Comparison of ENCODE assay signal across 8 mouse cellular contexts in the genomic region with DNA sequence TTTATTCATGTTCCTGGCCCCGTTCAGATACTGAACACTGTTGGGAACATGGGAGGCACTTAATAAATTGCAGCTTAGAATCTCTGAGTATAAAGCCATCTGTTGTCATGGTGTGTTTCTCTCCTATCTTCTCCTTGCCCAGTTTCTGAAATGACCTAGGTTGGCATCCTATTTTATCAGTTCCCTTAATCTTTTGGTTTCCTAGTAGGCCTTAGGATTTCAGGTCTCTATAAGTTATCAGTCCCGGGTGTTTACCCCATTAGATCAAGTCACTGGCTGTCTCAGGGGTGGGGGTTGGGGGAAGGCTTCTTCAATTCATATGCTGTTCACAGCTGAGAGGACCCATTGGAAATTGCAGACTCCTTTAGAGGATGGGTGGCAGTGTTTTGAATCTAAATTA. TPM values are rescaled to one million over a fixed set of nuclear protein-coding genes. Genes with fewer than 3 reads are reported as not detected.
DNase-seq lines count a peak whose midpoint lies in the region; ATAC-seq and TF ChIP-seq lines count a peak whose summit lies in the region.

No protein-coding gene starts in this region.

- H3K9ac ChIP-seq in limb, embryonic 12.5 days (replicated peaks), result peak overlapping the region; percentile 13; the same call in 1 of the 2 replicates
- peak overlapping the region; percentile 99 for H3K9ac ChIP-seq in neural tube, embryonic 15.5 days (replicated peaks)

- no peaks in the 10 kb centered on the region for H3K9me3 ChIP-seq in forebrain, embryonic 10.5 days
- no peaks in the 10 kb centered on the region for H3K9me3 ChIP-seq in limb, embryonic 12.5 days
- no peaks in the 10 kb centered on the region for H3K9me3 ChIP-seq in neural tube, embryonic 15.5 days (replicated peaks)

- peak overlapping the region; percentile 87 for H3K4me2 ChIP-seq in limb, embryonic 12.5 days
- H3K4me2 ChIP-seq in neural tube, embryonic 15.5 days, result peak overlapping the region; percentile 73

- intact Hi-C loops in left cerebral cortex, adult 2 months (cut with DNase I), result no loop called here
- intact Hi-C loops in left cerebral cortex, postnatal 4 days (cut with DNase I), result no loop called here

- TF ChIP-seq CTCF in left cerebral cortex, adult 2 months (IDR thresholded peaks at IDR 0.05), result no peak

- 82% methylated on average over 2 of the region's 2 CpGs for WGBS in forebrain, embryonic 10.5 days
- WGBS in limb, embryonic 12.5 days, result 78% methylated on average over 2 of the region's 2 CpGs
- 78% methylated on average over 2 of the region's 2 CpGs for WGBS in neural tube, embryonic 15.5 days

- peaks cover 40% of the 10 kb centered on the region for H3K36me3 ChIP-seq in forebrain, embryonic 10.5 days (replicated peaks)
- H3K36me3 ChIP-seq in limb, embryonic 12.5 days, result peaks cover 26% of the 10 kb centered on the region; the same call in 1 of the 2 replicates
- H3K36me3 ChIP-seq in neural tube, embryonic 15.5 days, result 0 out of 2 replicates have a peak, but pooled peaks cover 3% of the 10 kb centered on the region

- H3K4me1 ChIP-seq in forebrain, embryonic 10.5 days, result peaks cover 11% of the 10 kb centered on the region
- H3K4me1 ChIP-seq in limb, embryonic 12.5 days (replicated peaks), result peaks cover 9% of the 10 kb centered on the region; the same call in 1 of the 2 replicates
- peaks cover 24% of the 10 kb centered on the region for H3K4me1 ChIP-seq in neural tube, embryonic 15.5 days

- peak overlapping the region; percentile 84 for H3K4me3 ChIP-seq in left cerebral cortex, adult 2 months
- H3K4me3 ChIP-seq in forebrain, embryonic 10.5 days, result peak overlapping the region; percentile 71
- peak overlapping the region; percentile 79 for H3K4me3 ChIP-seq in limb, embryonic 12.5 days (replicated peaks)
- H3K4me3 ChIP-seq in neural tube, embryonic 15.5 days (replicated peaks), result peak overlapping the region; percentile 93

- no peaks in the 10 kb centered on the region for H3K27me3 ChIP-seq in forebrain, embryonic 10.5 days (ENCODE audit: poor library complexity, severe bottlenecking)
- no peaks in the 10 kb centered on the region for H3K27me3 ChIP-seq in limb, embryonic 12.5 days
- H3K27me3 ChIP-seq in neural tube, embryonic 15.5 days (replicated peaks), result no peaks in the 10 kb centered on the region

- no peak overlapping the region for H3K27ac ChIP-seq in left cerebral cortex, adult 2 months
- no peak overlapping the region for H3K27ac ChIP-seq in forebrain, embryonic 10.5 days
- no peak overlapping the region for H3K27ac ChIP-seq in limb, embryonic 12.5 days
- H3K27ac ChIP-seq in neural tube, embryonic 15.5 days (replicated peaks), result no peak overlapping the region

- no peak for ATAC-seq in limb, embryonic 12.5 days (ENCODE audit: insufficient number of reproducible peaks, insufficient read depth, low FRiP score, low TSS enrichment, low read depth)
- no peak for ATAC-seq in neural tube, embryonic 15.5 days (ENCODE audit: low FRiP score)

- no peak for DNase-seq in left cerebral cortex, adult 2 months (ENCODE audit: extremely low spot score in 1 of 2, low spot score in 2 of 2)
- no peak for DNase-seq in left cerebral cortex, postnatal 4 days
- DNase-seq in forebrain, embryonic 10.5 days (ENCODE audit: extremely low spot score, low spot score), result no peak
- DNase-seq in adrenal gland, postnatal 10 days, result no peak
- no peak for DNase-seq in cerebellum, postnatal 36 days
- no peak for DNase-seq in adipocyte (ENCODE audit: low spot score)

RNA-seq across cellular contexts. Expression of a gene that starts 1.0 kb away (rescaled TPM):
- not detected for total RNA-seq in left cerebral cortex, adult 2 months (2021)
- total RNA-seq in left cerebral cortex, postnatal 4 days (2021), result not detected
- not detected in 2 replicates for polyA plus RNA-seq in forebrain, embryonic 10.5 days (2016; fragmentation: Nextera tagmentation; extraction: Ambion mirVana)
- polyA plus RNA-seq in limb, embryonic 12.5 days (2016; fragmentation: Nextera tagmentation; extraction: Ambion mirVana), result 0.36 and 0.41 TPM in 2 replicates
- not detected in 2 replicates for polyA plus RNA-seq in neural tube, embryonic 15.5 days (2015; fragmentation: Nextera tagmentation; extraction: Ambion mirVana)
- total RNA-seq in adrenal gland, postnatal 10 days (2021), result not detected

RNA-seq across cellular contexts. Expression of a gene that starts 1.2 kb away (rescaled TPM):
- 100 to 1,000 TPM; 192 to 199 TPM for total RNA-seq in left cerebral cortex, adult 2 months (2021)
- 100 to 1,000 TPM; 198 to 202 TPM for total RNA-seq in left cerebral cortex, postnatal 4 days (2021)
- 120 and 121 TPM in 2 replicates for polyA plus RNA-seq in forebrain, embryonic 10.5 days (2016; fragmentation: Nextera tagmentation; extraction: Ambion mirVana)
- polyA plus RNA-seq in limb, embryonic 12.5 days (2016; fragmentation: Nextera tagmentation; extraction: Ambion mirVana), result 139 and 142 TPM in 2 replicates
- 218 and 232 TPM in 2 replicates for polyA plus RNA-seq in neural tube, embryonic 15.5 days (2015; fragmentation: Nextera tagmentation; extraction: Ambion mirVana)
- 100 to 1,000 TPM; 102 to 106 TPM for total RNA-seq in adrenal gland, postnatal 10 days (2021)

RNA-seq across cellular contexts. Expression of a gene that starts 29.2 kb away (rescaled TPM):
- 10 to 100 TPM; 19.0 to 23.5 TPM for total RNA-seq in left cerebral cortex, adult 2 months (2021)
- 10 to 100 TPM; 25.7 to 28.3 TPM for total RNA-seq in left cerebral cortex, postnatal 4 days (2021)
- polyA plus RNA-seq in forebrain, embryonic 10.5 days (2016; fragmentation: Nextera tagmentation; extraction: Ambion mirVana), result 82.9 and 83.4 TPM in 2 replicates
- 131 and 151 TPM in 2 replicates for polyA plus RNA-seq in limb, embryonic 12.5 days (2016; fragmentation: Nextera tagmentation; extraction: Ambion mirVana)
- 82.4 and 204 TPM in 2 replicates for polyA plus RNA-seq in neural tube, embryonic 15.5 days (2015; fragmentation: Nextera tagmentation; extraction: Ambion mirVana)
- 100 to 1,000 TPM; 212 to 226 TPM for total RNA-seq in adrenal gland, postnatal 10 days (2021)

RNA-seq across cellular contexts. Expression of a gene that starts 42.0 kb away (rescaled TPM):
- total RNA-seq in left cerebral cortex, adult 2 months (2021), result not detected
- total RNA-seq in left cerebral cortex, postnatal 4 days (2021), result not detected
- not detected in 2 replicates for polyA plus RNA-seq in forebrain, embryonic 10.5 days (2016; fragmentation: Nextera tagmentation; extraction: Ambion mirVana)
- not detected in 2 replicates for polyA plus RNA-seq in limb, embryonic 12.5 days (2016; fragmentation: Nextera tagmentation; extraction: Ambion mirVana)
- polyA plus RNA-seq in neural tube, embryonic 15.5 days (2015; fragmentation: Nextera tagmentation; extraction: Ambion mirVana), result not detected in 2 replicates
- not detected for total RNA-seq in adrenal gland, postnatal 10 days (2021)

RNA-seq across cellular contexts. Expression of a gene that starts 52.3 kb away (rescaled TPM):
- not detected for total RNA-seq in left cerebral cortex, adult 2 months (2021)
- not detected for total RNA-seq in left cerebral cortex, postnatal 4 days (2021)
- polyA plus RNA-seq in forebrain, embryonic 10.5 days (2016; fragmentation: Nextera tagmentation; extraction: Ambion mirVana), result not detected in 2 replicates
- polyA plus RNA-seq in limb, embryonic 12.5 days (2016; fragmentation: Nextera tagmentation; extraction: Ambion mirVana), result not detected in 2 replicates
- polyA plus RNA-seq in neural tube, embryonic 15.5 days (2015; fragmentation: Nextera tagmentation; extraction: Ambion mirVana), result not detected in 2 replicates
- total RNA-seq in adrenal gland, postnatal 10 days (2021), result not detected

Comparison
In these comparisons a context has a peak if more than half of its experiments do, and no peak if none do; other contexts are left out.
1. RNA of a gene that starts 29.2 kb away (total RNA-seq): 212 to 226 TPM in adrenal gland, postnatal 10 days; 25.7 to 28.3 TPM in left cerebral cortex, postnatal 4 days and 19.0 to 23.5 TPM in left cerebral cortex, adult 2 months; every median in the first group is over 4 times any median in the second.
2. Peak in every context shown above with its lines, with median percentiles within 50 percentile points of each other: H3K4me3 ChIP-seq.